Mouse (Mus musculus) heart, embryonic 11.5 days (tissue): Measurements from ENCODE around the gene Sh3bp2. TPM values are rescaled to one million over a fixed set of nuclear protein-coding genes. Genes with fewer than 3 reads are reported as not detected.
A peak's percentile ranks its signal among the peaks of the same experiment; 100 is the strongest.

Experiments
- ATAC-seq: fragments of 200-750 bp; cut with Nextera tagmentation; replicated peaks from 2 replicates; pipeline ENCODE4 v1.8.0; 2017; ENCODE audit warnings: moderate library complexity; ENCODE audit not compliant: insufficient number of reproducible peaks, low FRiP score, low TSS enrichment
- H3K27ac ChIP-seq: fragments of 300-500 bp; sonication (generic); 2 replicates; pipeline ENCODE4 v1.5.1; 2014; ENCODE audit warnings: mild to moderate bottlenecking, low read depth, low read length
- H3K27me3 ChIP-seq: fragments of 300-500 bp; sonication (generic); 2 replicates; pipeline ENCODE4 v1.6.1; 2014; ENCODE audit warnings: mild to moderate bottlenecking, low read length, mixed read lengths; ENCODE audit not compliant: control insufficient read depth, insufficient read depth
- H3K36me3 ChIP-seq: fragments of 300-500 bp; sonication (generic); 2 replicates; pipeline ENCODE4 v1.6.1; 2014; ENCODE audit warnings: mild to moderate bottlenecking, low read length, moderate library complexity, mixed read lengths; ENCODE audit not compliant: control insufficient read depth, insufficient read depth
- H3K4me1 ChIP-seq: fragments of 300-500 bp; sonication (generic); 2 replicates; pipeline ENCODE4 v1.6.1; 2014; ENCODE audit warnings: low read length; ENCODE audit not compliant: control insufficient read depth, insufficient read depth
- H3K4me2 ChIP-seq: fragments of 300-500 bp; sonication (generic); 2 replicates; pipeline ENCODE4 v1.6.1; 2014; ENCODE audit warnings: mild to moderate bottlenecking, moderate library complexity
- H3K4me3 ChIP-seq: fragments of 300-500 bp; sonication (generic); 2 replicates; pipeline ENCODE4 v1.5.1; 2014; ENCODE audit warnings: low read depth, low read length
- H3K9ac ChIP-seq: fragments of 300-500 bp; sonication (generic); 2 replicates; pipeline ENCODE4 v1.6.1; 2014; ENCODE audit warnings: mild to moderate bottlenecking, low read depth, low read length, moderate library complexity
- H3K9me3 ChIP-seq: fragments of 300-500 bp; sonication (generic); replicated peaks from 2 replicates; pipeline ENCODE4 v1.6.1; 2016; ENCODE audit warnings: low read length; ENCODE audit not compliant: control insufficient read depth
- WGBS: fragments of 180-500 bp; shearing (Covaris S2); extraction: QIAGEN DNeasy Blood & Tissue Kit; methylation state at CpG from one replicate; pipeline ENCODE4 v1.1.7; 2014; ENCODE audit not compliant: insufficient replicate concordance; 5-methylcytosine and 5-hydroxymethylcytosine counted together
- microRNA-seq: library from miRNA; unstranded; fragments of <30 nt; microRNA quantifications from one replicate; pipeline ENCODE4, GENCODE M21; 2016; ENCODE audit warnings: borderline number of aligned reads
- polyA plus RNA-seq: library from polyadenylated mRNA; unstranded; fragments of >200 nt; fragmentation: Nextera tagmentation; extraction: Ambion mirVana; gene quantifications from 2 replicates; pipeline ENCODE4 v1.2.1, GENCODE M21; 2014

Sh3bp2 gene
- polyA plus RNA-seq, 1 experiment from 2014 or later: 4.2 TPM

DNA sequence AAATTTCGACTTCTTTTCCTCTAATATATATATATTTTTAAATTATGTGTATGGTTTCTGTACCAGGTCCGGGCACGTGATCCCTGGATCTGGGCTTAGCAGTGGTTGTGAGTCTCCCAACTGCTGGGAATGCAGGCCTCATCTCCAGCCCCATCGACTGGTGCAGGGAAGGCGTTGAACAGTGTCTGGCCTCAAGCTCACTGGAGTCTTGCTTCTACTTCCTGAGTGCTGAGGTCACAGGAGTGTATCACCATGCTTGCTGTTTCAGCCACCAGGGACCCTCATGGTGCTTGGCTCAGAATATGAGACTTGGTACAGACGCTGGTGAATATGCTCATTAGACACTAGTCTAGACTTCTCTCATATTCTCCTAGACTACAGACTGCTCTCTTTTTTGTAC is 67.0 kb downstream of the Sh3bp2 start:
- no peaks in the 10 kb centered on the region for H3K9me3 ChIP-seq
- peaks cover 4% of the 10 kb centered on the region; the same call in 1 of the 2 replicates for H3K4me1 ChIP-seq
- ATAC-seq: no peak
- H3K9ac ChIP-seq: no peak overlapping the region
- no peaks in the 10 kb centered on the region for H3K27me3 ChIP-seq
- peaks cover 6% of the 10 kb centered on the region; the same call in 1 of the 2 replicates for H3K36me3 ChIP-seq
- H3K4me3 ChIP-seq: no peak overlapping the region
- H3K27ac ChIP-seq: no peak overlapping the region
- H3K4me2 ChIP-seq: no peak overlapping the region
- WGBS: 91% methylated on average over 6 of the region's 6 CpGs

DNA sequence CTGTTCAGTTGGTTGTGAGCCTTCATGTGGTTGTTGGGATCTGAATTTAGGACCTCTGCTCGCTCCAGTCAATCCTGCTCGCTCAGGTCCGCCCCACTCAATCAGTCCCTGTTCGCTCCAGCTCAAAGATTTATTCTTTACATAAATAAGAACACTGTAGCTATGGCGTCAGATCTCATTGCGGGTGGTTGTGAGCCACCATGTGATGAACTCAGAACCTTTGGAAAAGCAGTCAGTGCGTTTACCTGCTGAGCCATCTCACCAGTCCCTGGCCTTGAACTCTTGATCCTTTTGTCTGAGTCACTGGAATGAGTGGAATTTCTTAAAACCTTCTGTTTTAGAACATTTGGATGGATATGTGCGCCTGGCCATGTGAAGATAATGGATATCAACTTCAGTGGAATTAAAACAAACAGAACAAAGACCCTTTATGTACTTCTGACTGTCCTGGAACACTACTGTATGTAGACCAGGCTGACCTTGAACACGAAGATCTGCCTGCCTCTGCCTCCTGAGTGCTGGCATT is 67.6 kb downstream of the Sh3bp2 start:
- WGBS: 89% methylated on average over 9 of the region's 9 CpGs
- Histone ChIP-seq H3K4me2 (no peak overlapping the region), H3K9me3 (no peaks in the 10 kb centered on the region), H3K36me3 (peaks cover 6% of the 10 kb centered on the region; the same call in 1 of the 2 replicates), H3K9ac (no peak overlapping the region), H3K27me3 (no peaks in the 10 kb centered on the region), H3K4me3 (no peak overlapping the region), H3K27ac (no peak overlapping the region), H3K4me1 (peaks cover 4% of the 10 kb centered on the region; the same call in 1 of the 2 replicates)
- no peak for ATAC-seq

DNA sequence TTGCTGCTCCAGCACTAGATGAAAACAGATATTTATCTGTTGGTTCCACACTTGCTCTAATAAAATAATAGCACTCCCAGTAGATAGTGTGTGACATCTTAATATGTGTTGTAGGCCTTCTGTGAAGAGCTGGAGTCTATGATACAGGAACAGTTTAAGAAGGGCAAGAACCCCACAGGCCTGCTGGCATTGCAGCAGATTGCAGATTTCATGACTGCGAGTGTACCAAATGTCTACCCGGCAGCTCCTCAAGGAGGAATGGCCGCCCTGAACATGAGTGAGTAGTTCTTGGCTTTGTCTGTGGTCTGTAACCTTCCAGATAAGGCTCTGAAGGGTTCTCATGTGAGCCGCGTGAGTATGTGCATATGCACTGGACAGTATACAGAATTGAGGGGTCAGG is 78.9 kb downstream of the Sh3bp2 start:
- Histone ChIP-seq H3K4me2 (no peak overlapping the region), H3K4me3 (no peak overlapping the region), H3K27me3 (no peaks in the 10 kb centered on the region), H3K9me3 (no peaks in the 10 kb centered on the region), H3K27ac (no peak overlapping the region), H3K36me3 (peaks cover 17% of the 10 kb centered on the region), H3K4me1 (no peaks in the 10 kb centered on the region), H3K9ac (no peak overlapping the region)
- WGBS: 91% methylated on average over 5 of the region's 5 CpGs
- no peak for ATAC-seq

DNA sequence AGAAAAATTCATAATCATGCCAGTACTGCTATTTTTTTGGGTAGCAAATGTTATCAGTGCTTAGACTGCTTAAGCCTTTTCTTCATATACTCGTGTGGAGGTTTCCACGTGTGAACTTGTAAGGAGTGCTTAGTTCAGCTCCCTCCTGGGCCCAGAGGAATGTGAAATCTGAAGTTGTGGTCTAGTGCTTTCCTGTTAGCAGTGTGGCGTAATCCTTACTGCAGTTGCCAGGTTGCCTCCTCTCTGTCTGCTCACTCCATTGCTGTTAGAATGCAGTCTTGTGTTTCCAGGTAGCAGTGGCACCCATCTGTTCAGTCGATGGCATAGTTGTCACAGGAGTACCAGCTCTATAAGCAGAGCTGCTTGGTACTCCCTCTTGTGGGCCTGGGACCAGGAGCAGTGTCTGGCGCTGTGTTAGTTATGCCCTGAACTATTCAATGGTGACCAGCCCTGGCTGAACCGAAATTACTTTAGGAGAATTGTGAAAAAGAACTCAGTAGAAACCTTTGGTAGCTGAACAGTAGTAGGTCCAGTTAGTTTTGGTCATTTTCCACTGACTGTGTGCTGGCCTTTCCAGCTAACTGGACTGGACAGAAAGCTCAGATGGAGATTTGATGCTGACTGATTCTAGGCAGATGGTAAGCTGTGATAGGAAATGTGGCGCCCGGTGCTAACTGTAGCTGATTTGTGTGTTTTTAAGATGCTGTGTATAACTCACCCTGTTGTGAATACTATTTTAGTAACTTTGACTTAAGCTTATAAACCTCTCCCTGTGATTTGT is 81.7 kb downstream of the Sh3bp2 start:
- no peaks in the 10 kb centered on the region for H3K4me1 ChIP-seq
- no peaks in the 10 kb centered on the region for H3K27me3 ChIP-seq
- peaks cover 21% of the 10 kb centered on the region for H3K36me3 ChIP-seq
- no peak overlapping the region for H3K27ac ChIP-seq
- no peak overlapping the region for H3K9ac ChIP-seq
- no peak overlapping the region for H3K4me3 ChIP-seq
- H3K4me2 ChIP-seq: no peak overlapping the region
- H3K9me3 ChIP-seq: no peaks in the 10 kb centered on the region
- ATAC-seq: no peak
- WGBS: 82% methylated on average over 8 of the region's 8 CpGs

DNA sequence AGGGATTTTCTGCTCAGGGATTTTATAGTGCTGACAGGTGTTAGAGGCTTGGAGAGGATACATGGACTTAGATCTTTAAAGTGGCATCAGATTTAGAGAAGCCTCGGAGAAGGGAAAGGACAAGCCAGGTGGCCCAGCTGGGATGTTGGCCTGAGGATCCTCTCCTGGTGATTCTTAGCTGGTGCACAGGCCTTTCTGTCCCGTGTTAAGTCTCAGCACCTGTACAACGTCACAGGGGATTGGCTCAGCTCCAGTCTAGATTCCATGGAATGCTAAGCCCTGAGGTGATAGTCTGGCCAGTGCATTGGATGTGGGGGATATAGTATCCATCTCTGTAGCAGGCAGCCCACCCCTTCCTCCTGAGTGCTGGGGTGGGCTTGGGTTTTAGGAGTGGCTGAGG is 82.6 kb downstream of the Sh3bp2 start:
- Histone ChIP-seq H3K27me3 (no peaks in the 10 kb centered on the region), H3K27ac (no peak overlapping the region), H3K9ac (no peak overlapping the region), H3K9me3 (no peaks in the 10 kb centered on the region), H3K36me3 (peaks cover 25% of the 10 kb centered on the region), H3K4me3 (no peak overlapping the region), H3K4me1 (no peaks in the 10 kb centered on the region), H3K4me2 (no peak overlapping the region)
- WGBS: 66% methylated on average over 3 of the region's 3 CpGs
- ATAC-seq: no peak

DNA sequence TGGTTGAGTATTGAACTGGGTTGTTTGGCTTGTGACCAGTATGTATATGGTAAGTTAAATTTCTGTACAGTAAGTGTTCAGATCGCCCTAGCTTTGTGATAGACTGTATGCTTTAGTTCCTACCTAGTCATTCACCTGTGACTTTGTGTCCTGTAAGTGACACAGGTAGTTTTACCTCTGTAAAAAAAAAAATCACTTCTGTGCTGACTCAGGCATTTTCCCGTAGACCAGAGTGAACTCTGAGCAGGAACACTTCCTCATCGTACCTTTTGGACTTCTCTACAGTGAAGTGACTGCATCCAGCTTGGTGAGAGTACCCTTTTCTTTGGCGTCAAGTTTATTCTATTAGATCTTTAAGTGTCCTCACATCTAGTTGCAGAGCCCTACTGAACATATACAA is 84.3 kb downstream of the Sh3bp2 start:
- ATAC-seq: no peak
- no peaks in the 10 kb centered on the region for H3K9me3 ChIP-seq
- H3K27ac ChIP-seq: no peak overlapping the region
- WGBS: 88% methylated on average over 4 of the region's 4 CpGs
- H3K36me3 ChIP-seq: peaks cover 38% of the 10 kb centered on the region
- H3K4me1 ChIP-seq: no peaks in the 10 kb centered on the region
- H3K27me3 ChIP-seq: no peaks in the 10 kb centered on the region
- no peak overlapping the region for H3K4me3 ChIP-seq
- H3K4me2 ChIP-seq: no peak overlapping the region
- no peak overlapping the region for H3K9ac ChIP-seq

Small RNAs within 50 kb of the gene (microRNA-seq; reads per million reads assigned to microRNA genes)
- 1.5 reads per million, percentile 19 among the genes with 10 or more reads in this experiment for gene Mir7036b

Other genes with a start within 250 kb of the Sh3bp2 start
- gene Zfyve28, start 237.4 kb upstream of the Sh3bp2 start, polyA plus RNA-seq: 0.29 and 0.46 TPM in 2 replicates
- gene Cfap99, start 237.2 kb upstream of the Sh3bp2 start, polyA plus RNA-seq: 0.07 and 0.10 TPM in 2 replicates
- 125 and 143 TPM in 2 replicates for gene Rnf4, start 189.5 kb upstream of the Sh3bp2 start, polyA plus RNA-seq
- gene Fam193a, start 155.9 kb upstream of the Sh3bp2 start, polyA plus RNA-seq: 9.4 and 12.0 TPM in 2 replicates
- gene Tnip2, start 11.8 kb upstream of the Sh3bp2 start, polyA plus RNA-seq: 12.7 and 14.2 TPM in 2 replicates
- gene Add1, start 47.8 kb downstream of the Sh3bp2 start, polyA plus RNA-seq: 166 and 173 TPM in 2 replicates
- gene Mfsd10, start 111.4 kb downstream of the Sh3bp2 start, polyA plus RNA-seq: 63.7 and 71.9 TPM in 2 replicates
- 23.8 and 24.0 TPM in 2 replicates for gene Nop14, start 134.3 kb downstream of the Sh3bp2 start, polyA plus RNA-seq
- gene Grk4, start 134.5 kb downstream of the Sh3bp2 start, polyA plus RNA-seq: 1.0 and 1.3 TPM in 2 replicates
- gene Htt, start 235.9 kb downstream of the Sh3bp2 start, polyA plus RNA-seq: 8.4 and 15.5 TPM in 2 replicates